Mouse (Mus musculus) forebrain, embryonic 16.5 days (tissue): Measurements from ENCODE around the gene Zfp36l1. TPM values are rescaled to one million over a fixed set of nuclear protein-coding genes. Genes with fewer than 3 reads are reported as not detected.

Source experiments
- ATAC-seq: fragments of 200-750 bp; cut with Nextera tagmentation; 2 replicates; pipeline ENCODE4 v1.8.0; 2017; ENCODE audit warnings: mild to moderate bottlenecking, moderate library complexity
- H3K27ac ChIP-seq: fragments of 300-500 bp; sonication (generic); 2 replicates; pipeline ENCODE4 v1.5.1; 2014; ENCODE audit warnings: low read length, control low read depth
- H3K27me3 ChIP-seq: fragments of 300-500 bp; sonication (generic); replicated peaks from 2 replicates; pipeline ENCODE4 v1.6.1; 2014; ENCODE audit warnings: low read length; ENCODE audit not compliant: control insufficient read depth, insufficient read depth
- H3K36me3 ChIP-seq: fragments of 300-500 bp; sonication (generic); 2 replicates; pipeline ENCODE4 v1.6.1; 2014; ENCODE audit not compliant: control insufficient read depth, insufficient read depth
- H3K4me1 ChIP-seq: fragments of 300-500 bp; sonication (generic); replicated peaks from 2 replicates; pipeline ENCODE4 v1.6.1; 2014; ENCODE audit warnings: low read length; ENCODE audit not compliant: control insufficient read depth, insufficient read depth
- H3K4me2 ChIP-seq: fragments of 300-500 bp; sonication (generic); 2 replicates; pipeline ENCODE4 v1.6.1; 2014; ENCODE audit warnings: mild to moderate bottlenecking, low read length, control low read depth
- H3K4me3 ChIP-seq: fragments of 300-500 bp; sonication (generic); replicated peaks from 2 replicates; pipeline ENCODE4 v1.5.1; 2014; ENCODE audit warnings: mild to moderate bottlenecking, low read length, control low read depth
- H3K9ac ChIP-seq: fragments of 300-500 bp; sonication (generic); replicated peaks from 2 replicates; pipeline ENCODE4 v1.6.1; 2014; ENCODE audit warnings: low read depth, low read length, control low read depth
- H3K9me3 ChIP-seq: fragments of 300-500 bp; sonication (generic); 2 replicates; pipeline ENCODE4 v1.6.1; 2016; ENCODE audit warnings: low read length; ENCODE audit not compliant: control insufficient read depth
- WGBS: fragments of 180-500 bp; shearing (Covaris S2); extraction: QIAGEN DNeasy Blood & Tissue Kit; methylation state at CpG from one replicate; pipeline ENCODE4 v1.1.7; 2014; 5-methylcytosine and 5-hydroxymethylcytosine counted together
- polyA plus RNA-seq: library from polyadenylated mRNA; unstranded; fragments of >200 nt; fragmentation: Nextera tagmentation; extraction: Ambion mirVana; gene quantifications from 2 replicates; pipeline ENCODE4 v1.2.1, GENCODE M21; 2015

Gene Zfp36l1
- polyA plus RNA-seq, 1 experiment from 2014 or later, result 22.6 TPM

GRCm38 (mm10) chr12:80106896-80107667 is 5.7 kb downstream of the Zfp36l1 start:
- Histone ChIP-seq H3K9me3 (no peaks in the 10 kb centered on the region), H3K27me3 (peaks cover 7% of the 10 kb centered on the region; the same call in 1 of the 2 replicates), H3K4me3 (no peak overlapping the region), H3K4me1 (peaks cover 26% of the 10 kb centered on the region), H3K4me2 (no peak overlapping the region), H3K9ac (no peak overlapping the region), H3K36me3 (no peaks in the 10 kb centered on the region), H3K27ac (no peak overlapping the region)
- WGBS, result 91% methylated on average over 3 of the region's 3 CpGs
- ATAC-seq, result no peak

DNA sequence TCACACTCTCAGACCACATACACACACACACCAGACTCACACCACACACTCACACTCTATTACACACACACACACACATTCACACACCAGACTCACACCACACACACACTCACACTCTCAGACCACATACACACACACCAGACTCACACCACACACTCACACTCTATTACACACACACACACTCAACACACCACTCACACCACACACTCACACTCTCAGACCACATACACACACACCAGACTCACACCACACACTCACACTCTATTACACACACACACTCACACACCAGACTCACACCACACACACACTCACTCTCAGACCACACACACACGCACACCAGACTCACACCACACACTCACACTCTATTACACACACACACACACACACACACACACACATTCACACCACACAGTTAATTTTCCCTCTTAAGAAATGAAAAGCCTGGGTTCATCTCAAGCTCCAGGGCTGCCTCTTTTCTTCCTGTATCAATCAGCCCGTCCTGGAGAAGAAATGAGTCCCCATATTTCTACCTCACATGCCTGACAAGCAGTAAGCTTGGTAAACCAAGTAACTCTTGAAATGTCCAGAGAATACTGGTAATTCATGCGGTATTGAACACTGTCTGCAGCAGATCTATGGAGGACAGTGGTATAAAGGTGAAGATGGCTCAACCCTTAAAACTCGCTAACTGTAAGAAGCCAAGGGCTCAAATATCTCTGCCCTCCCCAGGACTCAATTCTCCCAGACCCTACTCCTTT is 6.5 kb downstream of the Zfp36l1 start:
- ATAC-seq, result no peak

DNA sequence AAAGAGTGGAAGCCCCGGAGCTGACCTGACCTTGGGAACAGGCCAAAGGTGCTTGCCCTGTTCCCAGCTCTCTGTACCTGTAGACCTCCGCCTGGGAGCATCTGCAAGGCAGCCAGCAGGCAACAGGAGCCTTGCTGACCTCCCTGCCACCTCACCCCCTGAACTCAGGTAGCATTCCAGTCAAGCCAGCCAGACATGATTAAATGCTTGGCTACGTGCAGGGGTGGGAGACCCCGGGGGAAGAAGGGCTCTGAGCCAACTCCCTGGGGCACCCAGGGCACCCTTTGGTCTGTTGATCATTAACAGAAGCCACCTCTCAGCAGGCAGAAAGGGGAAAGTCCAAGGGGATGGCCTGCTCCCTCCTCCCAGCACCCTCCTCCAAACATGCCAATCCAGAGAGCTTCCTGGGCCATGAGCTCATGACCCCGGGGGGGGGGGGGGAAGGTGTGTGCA is 9.3 kb downstream of the Zfp36l1 start:
- Histone ChIP-seq H3K4me1 (no peaks in the 10 kb centered on the region), H3K4me2 (no peak overlapping the region), H3K9me3 (no peaks in the 10 kb centered on the region), H3K27me3 (no peaks in the 10 kb centered on the region), H3K36me3 (no peaks in the 10 kb centered on the region), H3K9ac (no peak overlapping the region), H3K27ac (no peak overlapping the region), H3K4me3 (no peak overlapping the region)
- no peak for ATAC-seq
- WGBS, result 75% methylated on average over 4 of the region's 5 CpGs

More for the DNA sequence above, 6.5 kb downstream of the Zfp36l1 start:
- 85% methylated on average over 4 of the region's 4 CpGs for WGBS
- H3K9ac ChIP-seq, result no peak overlapping the region
- no peak overlapping the region for H3K27ac ChIP-seq
- H3K4me1 ChIP-seq, result peaks cover 19% of the 10 kb centered on the region
- no peaks in the 10 kb centered on the region for H3K36me3 ChIP-seq
- H3K27me3 ChIP-seq, result peaks cover 4% of the 10 kb centered on the region; the same call in 1 of the 2 replicates
- H3K4me3 ChIP-seq, result no peak overlapping the region
- no peaks in the 10 kb centered on the region for H3K9me3 ChIP-seq
- no peak overlapping the region for H3K4me2 ChIP-seq

DNA sequence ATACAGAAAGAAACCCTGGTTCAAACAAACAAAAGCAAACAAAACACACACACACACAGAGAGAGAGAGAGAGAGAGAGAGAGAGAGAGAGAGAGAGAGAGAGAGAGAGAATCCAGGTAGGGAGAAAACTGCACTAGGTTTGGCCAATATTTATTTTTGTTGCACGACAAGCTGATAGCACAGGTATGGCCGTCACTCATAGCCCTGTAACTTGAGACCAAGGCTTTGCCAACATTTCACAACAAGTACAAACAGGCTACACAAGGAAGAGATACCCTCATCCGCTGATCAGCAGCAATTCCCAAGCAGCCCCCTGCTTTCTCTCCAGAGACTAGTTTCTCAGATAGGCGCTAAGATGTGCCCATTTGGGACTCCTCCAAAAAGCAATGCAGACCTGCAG is 9.7 kb downstream of the Zfp36l1 start:
- WGBS, result 78% methylated on average over 4 of the region's 4 CpGs
- no peaks in the 10 kb centered on the region for H3K27me3 ChIP-seq
- ATAC-seq, result no peak
- H3K36me3 ChIP-seq, result no peaks in the 10 kb centered on the region
- no peak overlapping the region for H3K4me3 ChIP-seq
- H3K4me2 ChIP-seq, result no peak overlapping the region
- H3K27ac ChIP-seq, result no peak overlapping the region
- no peak overlapping the region for H3K9ac ChIP-seq
- H3K9me3 ChIP-seq, result no peaks in the 10 kb centered on the region
- no peaks in the 10 kb centered on the region for H3K4me1 ChIP-seq

- Histone ChIP-seq H3K4me3 (no peak overlapping the region), H3K4me2 (no peak overlapping the region), H3K9ac (no peak overlapping the region), H3K9me3 (no peaks in the 10 kb centered on the region), H3K36me3 (no peaks in the 10 kb centered on the region), H3K4me1 (no peaks in the 10 kb centered on the region), H3K27me3 (no peaks in the 10 kb centered on the region), H3K27ac (no peak overlapping the region)
- WGBS, result 83% methylated on average over 1 of the region's 1 CpGs
- ATAC-seq, result no peak
Measured at GRCm38 (mm10) chr12:80098825-80099224, 14.0 kb downstream of the Zfp36l1 start.

DNA sequence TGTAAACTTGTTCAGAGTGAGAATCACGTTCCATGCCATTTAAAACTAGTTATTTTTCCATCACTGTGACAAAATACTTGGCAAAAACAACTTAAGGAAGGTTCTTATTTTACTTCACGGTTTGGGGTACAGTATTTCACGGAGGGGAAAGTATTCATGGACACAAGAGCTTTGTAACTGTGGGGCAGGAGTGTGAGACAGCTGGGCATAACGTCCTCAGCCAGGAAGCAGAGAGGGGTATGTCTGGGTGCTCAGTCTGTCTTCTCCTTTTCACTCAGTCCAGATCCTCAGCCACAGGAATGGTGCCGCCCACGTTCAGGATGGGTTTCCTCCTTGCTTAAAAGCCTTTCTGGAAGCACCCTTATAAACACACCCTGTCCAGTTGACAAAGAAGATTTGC is 16.1 kb downstream of the Zfp36l1 start:
- H3K9me3 ChIP-seq, result no peaks in the 10 kb centered on the region
- WGBS, result 85% methylated on average over 6 of the region's 6 CpGs
- no peak overlapping the region for H3K4me3 ChIP-seq
- no peaks in the 10 kb centered on the region for H3K36me3 ChIP-seq
- ATAC-seq, result no peak
- no peak overlapping the region for H3K27ac ChIP-seq
- no peaks in the 10 kb centered on the region for H3K27me3 ChIP-seq
- H3K4me1 ChIP-seq, result no peaks in the 10 kb centered on the region
- no peak overlapping the region for H3K4me2 ChIP-seq
- H3K9ac ChIP-seq, result no peak overlapping the region

- ATAC-seq, result no peak
- Histone ChIP-seq H3K9ac (no peak overlapping the region), H3K4me3 (no peak overlapping the region), H3K4me2 (no peak overlapping the region), H3K9me3 (no peaks in the 10 kb centered on the region), H3K4me1 (no peaks in the 10 kb centered on the region), H3K36me3 (no peaks in the 10 kb centered on the region), H3K27ac (no peak overlapping the region), H3K27me3 (no peaks in the 10 kb centered on the region)
Measured at GRCm38 (mm10) chr12:80092787-80093186, 20.0 kb downstream of the Zfp36l1 start.

DNA sequence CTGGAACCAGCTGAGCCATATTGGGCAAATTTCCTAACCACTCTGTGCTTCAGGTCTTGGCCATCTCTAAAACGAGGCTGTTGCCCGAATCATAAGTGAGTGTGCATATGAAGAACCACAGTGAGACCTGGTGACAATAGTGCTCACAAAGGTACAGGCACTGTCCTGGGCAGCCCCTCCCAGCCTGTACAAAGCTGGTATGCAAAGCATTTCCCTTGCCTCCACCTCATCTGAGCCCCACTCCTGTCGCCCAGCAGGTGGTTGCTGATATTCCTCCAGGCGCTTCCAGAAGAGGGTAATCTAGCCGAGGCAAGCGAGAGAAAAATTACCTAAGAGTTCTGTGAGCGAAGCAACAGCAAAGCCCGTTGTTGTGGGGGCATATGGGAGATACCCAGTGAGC is 21.7 kb downstream of the Zfp36l1 start:
- Histone ChIP-seq H3K4me3 (no peak overlapping the region), H3K4me2 (no peak overlapping the region), H3K36me3 (no peaks in the 10 kb centered on the region), H3K27ac (no peak overlapping the region), H3K4me1 (no peaks in the 10 kb centered on the region), H3K9me3 (no peaks in the 10 kb centered on the region), H3K9ac (no peak overlapping the region), H3K27me3 (no peaks in the 10 kb centered on the region)
- WGBS, result 51% methylated on average over 8 of the region's 8 CpGs
- ATAC-seq, result no peak

- no peak overlapping the region for H3K9ac ChIP-seq
- H3K4me1 ChIP-seq, result no peaks in the 10 kb centered on the region
- no peak overlapping the region for H3K4me3 ChIP-seq
- no peaks in the 10 kb centered on the region for H3K9me3 ChIP-seq
- WGBS, result 86% methylated on average over 5 of the region's 5 CpGs
- H3K4me2 ChIP-seq, result no peak overlapping the region
- ATAC-seq, result no peak
- H3K36me3 ChIP-seq, result no peaks in the 10 kb centered on the region
- H3K27me3 ChIP-seq, result no peaks in the 10 kb centered on the region
- no peak overlapping the region for H3K27ac ChIP-seq
Measured at GRCm38 (mm10) chr12:80090529-80090928, 22.3 kb downstream of the Zfp36l1 start.
